Mouse (Mus musculus) kidney, adult 2 months (tissue): ENCODE results near the gene Atf5.

Experiments used
- CTCF ChIP-seq: fragments of 200-500 bp; conservative IDR thresholded peaks from 2 replicates; pipeline ENCODE4 v1.5.1; 2011; ENCODE audit warnings: low read depth, mild to moderate bottlenecking, control low read depth, low read length, moderate library complexity, mixed read lengths; ENCODE audit not compliant: insufficient read depth, insufficient read length
- POLR2A ChIP-seq: fragments of 200-500 bp; IDR thresholded peaks from one replicate; pipeline ENCODE4 v1.6.1; 2011; ENCODE audit warnings: low read depth, low read length, control low read depth

- no peak for TF ChIP-seq CTCF
- TF ChIP-seq POLR2A: no peak
These were observed 7.5 kb downstream of the Atf5 start for GRCm38 (mm10) chr7:44808927-44809326.
